Comparison of ENCODE assay signal across 10 mouse cellular contexts in genomic region chr14:34458880-34459279, GRCm38 (mm10). TPM values are rescaled to one million over a fixed set of nuclear protein-coding genes. Genes with fewer than 3 reads are reported as not detected.
DNase-seq lines count a peak whose midpoint lies in the region; ATAC-seq lines count a peak whose summit lies in the region.
"Had no signal": no experiment of that assay in that cellular context is flagged by ENCODE, and none has a peak within 500 bp of the region (broad histone marks: within the 10 kb centered on the region; RNA-seq: fewer than 3 reads in every experiment).

No protein-coding gene starts in this region.

- ATAC-seq in forebrain, embryonic 14.5 days: peak; percentile 71

- H3K9me3 ChIP-seq in forebrain, embryonic 14.5 days (replicated peaks; ENCODE audit: control insufficient read depth, low read length): no peaks in the 10 kb centered on the region
- H3K9me3 ChIP-seq: G1E had no signal

- H3K4me1 ChIP-seq in forebrain, embryonic 14.5 days (ENCODE audit: control insufficient read depth, insufficient read depth, low read length): peaks cover 6% of the 10 kb centered on the region

- DNase-seq in adrenal gland, postnatal 14 days: peak; percentile 49
- DNase-seq in adrenal gland, adult 18-20 months (ENCODE audit: low spot score in 2 of 2): no peak
- DNase-seq in right cerebral cortex, adult 2 months (ENCODE audit: low spot score in 2 of 2): peak; percentile 58 to 66
- no peak for DNase-seq in right cerebral cortex, postnatal 4 days
- peak; percentile 81 for DNase-seq in forebrain, embryonic 14.5 days (ENCODE audit: low spot score)
- peak; percentile 74 to 78 for DNase-seq in kidney, postnatal 36 days
- peak; percentile 3 for DNase-seq in naive thymus-derived CD4-positive, alpha-beta T cell, adult 2 months (ENCODE audit: low read depth)
- DNase-seq in thymus, postnatal 0 days (ENCODE audit: low spot score): no peak

- no peak overlapping the region for H3K4me2 ChIP-seq in forebrain, embryonic 14.5 days (ENCODE audit: low read length)

- peaks cover 8% of the 10 kb centered on the region; the same call in 1 of the 2 replicates for H3K36me3 ChIP-seq in forebrain, embryonic 14.5 days (ENCODE audit: control insufficient read depth, insufficient read depth, low read length)
- H3K36me3 ChIP-seq: G1E had no signal

- 80% methylated on average over 1 of the region's 1 CpGs for WGBS in forebrain, embryonic 14.5 days

- H3K4me3 ChIP-seq in forebrain, embryonic 14.5 days (ENCODE audit: low read depth, low read length): no peak overlapping the region

- no peak overlapping the region for H3K9ac ChIP-seq in forebrain, embryonic 14.5 days (ENCODE audit: low read length)

- H3K27me3 ChIP-seq in forebrain, embryonic 14.5 days (replicated peaks; ENCODE audit: control insufficient read depth, insufficient read depth, low read length): no peaks in the 10 kb centered on the region

- H3K27ac ChIP-seq in forebrain, embryonic 14.5 days (ENCODE audit: low read depth, low read length): no peak overlapping the region
- H3K27ac ChIP-seq: macrophage had no signal

RNA-seq across cellular contexts. Expression of gene Bmpr1a, which starts 44.3 kb away (rescaled TPM):
- 53.5 and 53.7 TPM in 2 replicates for total RNA-seq in adrenal gland, postnatal 14 days (2021)
- 10 to 100 TPM; 49.1 to 65.5 TPM for total RNA-seq in adrenal gland, adult 18-20 months (2021)
- 21.3 and 22.5 TPM in 2 replicates for polyA plus RNA-seq in forebrain, embryonic 14.5 days (2014; fragmentation: Nextera tagmentation; extraction: Ambion mirVana)
- polyA plus RNA-seq in thymus, postnatal 0 days (2015; fragmentation: Nextera tagmentation; extraction: Ambion mirVana): 8.2 and 8.3 TPM in 2 replicates
- polyA plus RNA-seq: G1E had no signal

Comparison
In these comparisons a context has a peak if more than half of its experiments do, and no peak if none do; other contexts are left out.
1. DNase-seq: peak in adrenal gland, postnatal 14 days (single experiment), right cerebral cortex, adult 2 months (2 of 2), forebrain, embryonic 14.5 days (single experiment), kidney, postnatal 36 days (2 of 2) and naive thymus-derived CD4-positive, alpha-beta T cell, adult 2 months (single experiment); none in adrenal gland, adult 18-20 months (0 of 2), right cerebral cortex, postnatal 4 days (single experiment) and thymus, postnatal 0 days (single experiment).